Mouse (Mus musculus): Measurements from ENCODE around the gene Bag5. TPM values are rescaled to one million over a fixed set of nuclear protein-coding genes. Genes with fewer than 3 reads are reported as not detected.

Bag5 gene
- total and polyA plus RNA-seq, 3 experiments = 24.1 to 27.9 (median 25.6) TPM

GRCm38 (mm10) chr12:111678997-111679396 lies 34.1 kb downstream of the Bag5 start:
- Histone ChIP-seq H3K4me1 (ENCODE audit: control insufficient read depth in 1 of 2, insufficient read depth in 2 of 2) (peaks cover 23 to 66% of the 10 kb centered on the region in 2 experiments), H3K9ac (ENCODE audit: insufficient read depth, low read depth) (peak overlapping the region; percentile 44), H3K9me3 (replicated peaks; ENCODE audit: low read length) (no peaks in the 10 kb centered on the region), H3K4me3 (replicated peaks in 1 of 3; ENCODE audit: low read depth in 2 of 3, low read length in 2 of 3, poor library complexity in 1 of 3) (peak overlapping the region; percentile 87 to 100 (median 97)), H3K36me3 (replicated peaks in 1 of 2; ENCODE audit: control insufficient read depth in 1 of 2, insufficient read depth in 1 of 2, low read length in 1 of 2) (peaks cover 37 to 52% of the 10 kb centered on the region in 2 experiments), H3K4me2 (ENCODE audit: insufficient read depth, low read depth, poor library complexity, severe bottlenecking) (peak overlapping the region; percentile 65), H3K79me2 (replicated peaks; ENCODE audit: control insufficient read depth, extremely low read depth, insufficient read depth, poor library complexity, severe bottlenecking) (peaks cover 21% of the 10 kb centered on the region), H3K27me3 (replicated peaks) (no peaks in the 10 kb centered on the region), H3K27ac (ENCODE audit: insufficient read depth, low read depth) (no peak overlapping the region; the same call in 1 of the 2 replicates)
- in situ Hi-C loops (cut with MboI; ENCODE audit: low pct_ligation_motif_present, low pct_unique_long_range_greater_than_20kb, low sequenced_read_pairs) = loop anchor here (5.0 kb wide), 1 partner anchor 33 kb away; the partner anchor contains the start of genes Apopt1 and Bag5
- TF ChIP-seq EP300 (IDR thresholded peaks at IDR 0.05; ENCODE audit: low read length) (no peak), MYC (IDR thresholded peaks at IDR 0.05; ENCODE audit: low read depth, low read length) (no peak), PAX5 (IDR thresholded peaks at IDR 0.05; ENCODE audit: low read length) (no peak), MXI1 (IDR thresholded peaks at IDR 0.05; ENCODE audit: low read depth, low read length) (0 out of 2 replicates have a peak, but pooled peaks have one; percentile 54), ELF1 (IDR thresholded peaks at IDR 0.05; ENCODE audit: low read depth, low read length) (no peak), TCF12 (IDR thresholded peaks at IDR 0.05; ENCODE audit: low read depth, low read length) (no peak), SIN3A (IDR thresholded peaks at IDR 0.05; ENCODE audit: low read length) (peak; percentile 80)
- dilution Hi-C loops (cut with MboI; ENCODE audit: extremely low pct_ligation_motif_present, extremely low pct_unique_long_range_greater_than_20kb, low sequenced_read_pairs) = no loop called here
- DNase-seq (ENCODE audit: extremely low read depth) = no peak

- TF ChIP-seq CTCF (conservative IDR thresholded peaks at IDR 0.05 in 1 of 2, IDR thresholded peaks at IDR 0.05 in 1 of 2; ENCODE audit: low read depth in 2 of 2, low read length in 2 of 2) (no peak), MAZ (IDR thresholded peaks at IDR 0.05; ENCODE audit: low read depth, low read length) (no peak), CHD1 (IDR thresholded peaks at IDR 0.05; ENCODE audit: low read depth, low read length) (no peak), MAFK (IDR thresholded peaks at IDR 0.05; ENCODE audit: insufficient replicate concordance, low read length) (no peak), USF1 (IDR thresholded peaks at IDR 0.05; ENCODE audit: low read depth, low read length) (no peak), KAT2A (IDR thresholded peaks at IDR 0.05; ENCODE audit: insufficient replicate concordance, low read length) (no peak), MEF2A (IDR thresholded peaks at IDR 0.05; ENCODE audit: borderline replicate concordance, low read depth, low read length) (no peak), ZKSCAN1 (IDR thresholded peaks at IDR 0.05; ENCODE audit: borderline replicate concordance, low read depth, low read length) (no peak), NRF1 (IDR thresholded peaks at IDR 0.05; ENCODE audit: low read depth, low read length) (no peak), CHD2 (IDR thresholded peaks at IDR 0.05; ENCODE audit: low read length) (no peak), POLR2AphosphoS2 (IDR thresholded peaks at IDR 0.05; ENCODE audit: low read depth, low read length) (no peak), USF2 (conservative IDR thresholded peaks at IDR 0.05; ENCODE audit: low read depth, low read length) (no peak), MXI1 (IDR thresholded peaks at IDR 0.05; ENCODE audit: low read depth, low read length) (no peak), SMC3 (IDR thresholded peaks at IDR 0.05; ENCODE audit: low read depth, low read length) (no peak), E2F4 (IDR thresholded peaks at IDR 0.05; ENCODE audit: insufficient replicate concordance, low read depth, low read length) (no peak), ELF1 (IDR thresholded peaks at IDR 0.05; ENCODE audit: low read depth, low read length) (no peak), MYC (IDR thresholded peaks at IDR 0.05; ENCODE audit: low read depth, low read length) (no peak)
- dilution Hi-C loops (cut with MboI; ENCODE audit: extremely low pct_ligation_motif_present, extremely low pct_unique_long_range_greater_than_20kb, low sequenced_read_pairs) = no loop called here
- no peak for DNase-seq (ENCODE audit: extremely low read depth)
- Histone ChIP-seq H3K9me3 (replicated peaks; ENCODE audit: low read length) (no peaks in the 10 kb centered on the region), H3K27me3 (replicated peaks) (no peaks in the 10 kb centered on the region), H3K36me3 (replicated peaks in 1 of 2; ENCODE audit: control insufficient read depth in 1 of 2, insufficient read depth in 1 of 2, low read length in 1 of 2) (peaks cover 33 to 48% of the 10 kb centered on the region in 2 experiments), H3K9ac (ENCODE audit: insufficient read depth, low read depth) (peak overlapping the region; percentile 44), H3K4me1 (ENCODE audit: control insufficient read depth in 1 of 2, insufficient read depth in 2 of 2) (peaks cover 23 to 66% of the 10 kb centered on the region in 2 experiments), H3K79me2 (replicated peaks; ENCODE audit: control insufficient read depth, extremely low read depth, insufficient read depth, poor library complexity, severe bottlenecking) (peaks cover 21% of the 10 kb centered on the region), H3K27ac (ENCODE audit: insufficient read depth, low read depth) (peak overlapping the region; percentile 22; the same call in 1 of the 2 replicates), H3K4me3 (replicated peaks in 1 of 3; ENCODE audit: low read depth in 2 of 3, low read length in 2 of 3, poor library complexity in 1 of 3) (peak overlapping the region; percentile 87 to 100 (median 97)), H3K4me2 (ENCODE audit: insufficient read depth, low read depth, poor library complexity, severe bottlenecking) (peak overlapping the region; percentile 65)
- in situ Hi-C loops (cut with MboI; ENCODE audit: low pct_ligation_motif_present, low pct_unique_long_range_greater_than_20kb, low sequenced_read_pairs) = loop anchor here (5.0 kb wide), 1 partner anchor 34 kb away; the partner anchor contains the start of genes Apopt1 and Bag5
These were observed 34.5 kb downstream of the Bag5 start for GRCm38 (mm10) chr12:111678670-111678933.

Measured in CH12.LX (cell line).